ENCODE assay signal across 8 mouse cellular contexts in genomic region chr10:86182183-86182805, GRCm38 (mm10).
A peak's percentile ranks its signal among the peaks of the same experiment; 100 is the strongest.
DNase-seq lines count a peak whose midpoint lies in the region; ATAC-seq and TF ChIP-seq lines count a peak whose summit lies in the region.

No protein-coding gene starts in this region.

- DNase-seq in kidney, adult 2 months = peak; percentile 82
- peak; percentile 77 for DNase-seq in NIH3T3 (ENCODE audit: low read depth)
- peak; percentile 49 for DNase-seq in cerebellum, adult 8-10 months
- DNase-seq in gastrocnemius, postnatal 25 days = peak; percentile 29
- DNase-seq in layer of hippocampus, adult 9-11 months = peak; percentile 20
- peak; percentile 61 for DNase-seq in retina, embryonic 14.5 days (ENCODE audit: low spot score)

- TF ChIP-seq POLR2A in kidney, adult 2 months (IDR thresholded peaks at IDR 0.05; ENCODE audit: low read depth, low read length) = no peak

- H3K27ac ChIP-seq in kidney, adult 2 months (ENCODE audit: insufficient read depth, low read depth, low read length) = no peak overlapping the region
- H3K27ac ChIP-seq in kidney, embryonic 16.5 days (ENCODE audit: low read length) = no peak overlapping the region

- peak; percentile 77 for TF ChIP-seq CTCF in kidney, adult 2 months (conservative IDR thresholded peaks at IDR 0.05; ENCODE audit: insufficient read depth, insufficient read length, low read depth, low read length)

- no peaks in the 10 kb centered on the region for H3K36me3 ChIP-seq in kidney, adult 2 months (ENCODE audit: control insufficient read depth, insufficient read depth, low read length)
- no peaks in the 10 kb centered on the region for H3K36me3 ChIP-seq in kidney, embryonic 16.5 days (ENCODE audit: insufficient read depth, low read length)

- no peak for ATAC-seq in kidney, embryonic 16.5 days (ENCODE audit: low FRiP score, low TSS enrichment)
- no peak for ATAC-seq in erythroid progenitor cell, adult 5-6 weeks (replicated peaks; ENCODE audit: low FRiP score, poor library complexity, severe bottlenecking)

- no peaks in the 10 kb centered on the region for H3K27me3 ChIP-seq in kidney, adult 2 months (replicated peaks; ENCODE audit: control insufficient read depth, insufficient read depth, low read length)
- H3K27me3 ChIP-seq in kidney, embryonic 16.5 days (ENCODE audit: insufficient read depth, low read length) = no peaks in the 10 kb centered on the region

- no peak overlapping the region for H3K9ac ChIP-seq in kidney, embryonic 16.5 days (replicated peaks; ENCODE audit: low read length)

- H3K4me3 ChIP-seq in kidney, adult 2 months (ENCODE audit: insufficient read depth, low read depth, low read length) = no peak overlapping the region
- H3K4me3 ChIP-seq in kidney, embryonic 16.5 days (ENCODE audit: low read length) = no peak overlapping the region

- no peak overlapping the region for H3K4me2 ChIP-seq in kidney, embryonic 16.5 days (replicated peaks; ENCODE audit: low read depth, low read length)

- peaks cover 8% of the 10 kb centered on the region for H3K4me1 ChIP-seq in kidney, adult 2 months (ENCODE audit: control insufficient read depth, insufficient read depth, low read length)
- peaks cover 9% of the 10 kb centered on the region for H3K4me1 ChIP-seq in kidney, embryonic 16.5 days (ENCODE audit: insufficient read depth, low read length)

- 68% methylated on average over 3 of the region's 3 CpGs for WGBS in kidney, adult 2 months
- WGBS in kidney, embryonic 16.5 days = 60% methylated on average over 3 of the region's 3 CpGs

- no peaks in the 10 kb centered on the region for H3K9me3 ChIP-seq in kidney, embryonic 16.5 days (ENCODE audit: low read length)

Comparison
In these comparisons a context has a peak if more than half of its experiments do, and no peak if none do; other contexts are left out.
1. DNase-seq: peak in every context shown above with its lines; median percentile 82 in kidney, adult 2 months; 77 in NIH3T3; 61 in retina, embryonic 14.5 days; 49 in cerebellum, adult 8-10 months; 29 in gastrocnemius, postnatal 25 days; 20 in layer of hippocampus, adult 9-11 months.